Mouse (Mus musculus) layer of hippocampus, postnatal 10 days (tissue): ENCODE results near the gene Atp8a2. TPM values are rescaled to one million over a fixed set of nuclear protein-coding genes. Genes with fewer than 3 reads are reported as not detected.
"Not testable (repeated sequence)": the region's sequence is repeated elsewhere in the genome, so short reads cannot be mapped to it uniquely, and the experiment has no call there.

ENCODE experiments used
- DNase-seq, 2 experiments: peaks; one replicate each; pipeline ENCODE4 v3.0.0; 2021; ENCODE audit warnings: low spot score in 2 of 2
- total RNA-seq, 2 experiments: library from RNA; stranded (reverse); gene quantifications; 2 replicates each; pipeline ENCODE4 v1.2.3; 2021

The Atp8a2 gene
- total RNA-seq, 2 experiments from 2014 or later: 61.5 to 72.0 TPM

GRCm38 (mm10) chr14:60027139-60027538 lies 169.8 kb downstream of the Atp8a2 start:
- DNase-seq: no peak

- DNase-seq: peak; percentile 38 to 56
Measured at GRCm38 (mm10) chr14:60026647-60027046, 170.3 kb downstream of the Atp8a2 start.

GRCm38 (mm10) chr14:60015891-60016290 lies 181.1 kb downstream of the Atp8a2 start:
- peak; percentile 90 to 91 for DNase-seq

GRCm38 (mm10) chr14:60001801-60002200 lies 195.2 kb downstream of the Atp8a2 start:
- no peak for DNase-seq

GRCm38 (mm10) chr14:59988860-59989259 lies 208.1 kb downstream of the Atp8a2 start:
- DNase-seq: no peak

- no peak for DNase-seq
Measured at GRCm38 (mm10) chr14:59987975-59988374, 209.0 kb downstream of the Atp8a2 start.

- DNase-seq: no peak
Measured at GRCm38 (mm10) chr14:59978007-59978406, 219.0 kb downstream of the Atp8a2 start.

GRCm38 (mm10) chr14:59971221-59971730 lies 225.7 kb downstream of the Atp8a2 start:
- DNase-seq: no peak

GRCm38 (mm10) chr14:59969485-59970134 lies 227.4 kb downstream of the Atp8a2 start:
- DNase-seq: peak; percentile 17 to 23

DNA sequence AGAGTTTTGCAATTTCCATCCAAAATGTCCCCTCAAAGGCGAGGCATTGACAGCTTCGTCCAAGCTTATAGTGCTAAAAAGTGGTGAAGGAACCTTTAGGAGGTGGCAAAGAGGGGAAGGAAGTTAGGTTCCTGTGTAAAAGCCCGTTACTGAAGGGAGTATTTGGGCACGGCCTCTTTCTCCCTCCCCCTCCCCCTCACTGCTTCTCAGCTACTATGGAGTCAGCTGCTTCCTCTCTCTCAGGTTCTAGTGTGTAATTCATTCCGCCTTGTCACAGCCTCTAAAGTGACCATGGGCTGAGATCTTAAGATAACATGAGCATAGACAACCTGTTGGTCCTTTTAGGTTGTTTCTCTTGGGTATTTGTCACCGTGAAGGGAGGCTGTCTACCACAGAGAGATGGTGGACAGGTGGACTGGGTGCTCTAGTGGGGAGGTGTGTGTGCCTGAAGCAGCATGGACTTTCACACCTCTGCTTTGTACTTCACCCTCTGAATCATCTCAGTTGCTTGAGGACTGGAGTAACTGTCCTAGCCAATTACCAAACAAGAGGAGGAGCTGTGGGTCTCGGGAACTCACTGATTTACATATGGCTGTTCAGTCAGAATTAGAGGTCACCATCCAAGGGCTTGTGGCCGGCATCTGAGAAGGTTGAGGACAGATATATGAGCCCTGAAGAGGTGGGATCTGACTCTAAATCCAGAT lies 229.0 kb downstream of the Atp8a2 start:
- no peak for DNase-seq

DNA sequence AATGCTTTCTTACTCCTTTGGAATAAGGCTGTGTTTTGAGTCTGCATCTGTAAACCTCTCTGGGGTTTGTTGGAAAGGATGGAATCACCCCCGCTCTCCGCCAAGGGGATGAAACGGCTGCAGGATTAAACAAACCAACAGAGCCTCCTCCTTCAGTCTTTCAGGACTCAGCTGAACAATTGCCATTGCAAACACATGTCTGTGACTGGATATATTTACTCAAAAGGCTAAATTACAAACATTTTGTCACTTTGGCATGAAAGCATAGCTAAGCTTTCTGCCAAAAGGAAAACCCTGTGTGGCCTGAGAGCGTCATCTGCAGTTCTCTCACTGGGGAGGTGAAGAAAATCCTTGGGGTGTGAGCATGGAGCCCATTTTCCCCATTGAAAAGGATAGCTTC lies 230.0 kb downstream of the Atp8a2 start:
- DNase-seq: no peak

- no peak for DNase-seq
Measured at GRCm38 (mm10) chr14:59964569-59964968, 232.4 kb downstream of the Atp8a2 start.

GRCm38 (mm10) chr14:59960961-59961360 lies 236.0 kb downstream of the Atp8a2 start:
- no peak for DNase-seq

GRCm38 (mm10) chr14:59960214-59960890 lies 236.6 kb downstream of the Atp8a2 start:
- no peak for DNase-seq

GRCm38 (mm10) chr14:59959723-59960122 lies 237.3 kb downstream of the Atp8a2 start:
- DNase-seq: no peak

- no peak for DNase-seq
Measured at GRCm38 (mm10) chr14:59949983-59950382, 247.0 kb downstream of the Atp8a2 start.

DNA sequence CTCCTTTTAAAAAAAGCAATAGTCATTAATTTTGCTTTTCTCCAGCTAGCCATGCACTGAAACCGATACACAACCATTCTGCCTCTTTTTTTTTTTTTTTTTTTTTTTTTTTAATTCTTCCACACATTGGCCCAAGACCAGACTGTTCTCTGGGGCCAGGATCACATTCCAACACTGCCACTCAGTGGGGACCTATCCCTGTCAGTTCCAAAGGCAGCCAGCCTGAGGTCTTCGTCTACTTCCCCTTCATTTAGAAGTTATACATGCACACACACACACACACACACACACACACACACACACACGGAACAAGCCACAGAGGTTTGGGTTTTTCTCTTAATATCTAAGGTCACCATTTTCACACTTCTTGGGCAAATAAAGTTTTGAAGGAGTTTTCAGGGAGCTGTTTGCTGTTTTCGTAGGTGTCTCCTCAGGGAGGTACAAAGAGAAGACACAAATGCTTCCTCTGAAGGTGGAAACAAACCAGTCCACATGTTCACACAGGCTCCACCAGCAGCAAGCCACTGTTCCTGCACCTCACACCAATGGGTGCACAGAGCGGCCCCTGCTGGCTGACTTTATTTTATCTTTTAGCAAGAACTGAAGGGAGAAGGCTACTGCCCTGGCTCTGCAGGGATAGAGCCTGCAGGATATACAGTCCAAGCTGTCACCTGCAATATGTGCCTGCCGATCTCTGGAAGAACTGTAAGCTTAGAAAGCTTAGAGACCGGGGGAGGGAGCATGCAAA lies 253.9 kb downstream of the Atp8a2 start:
- DNase-seq: peak; percentile 89 to 91

DNA sequence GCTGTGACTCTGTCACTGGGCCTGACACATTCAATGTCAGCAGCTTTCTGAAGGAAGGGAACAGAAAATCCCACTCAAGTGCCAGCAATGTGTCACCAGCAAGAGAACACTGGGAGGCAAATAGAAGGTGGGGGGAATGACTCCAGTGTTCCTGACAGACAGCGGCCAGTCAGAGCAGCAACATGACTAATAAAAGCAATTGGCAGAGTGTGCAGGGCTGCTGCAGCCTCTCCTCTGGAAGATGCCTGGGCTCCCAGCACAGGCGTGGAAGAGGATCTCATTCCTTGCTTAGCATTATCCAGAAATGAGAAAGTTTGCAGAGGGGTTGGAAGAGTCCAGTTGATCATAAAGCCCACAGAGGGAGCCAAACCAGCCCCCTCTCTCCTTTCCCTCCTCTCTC lies 254.8 kb downstream of the Atp8a2 start:
- DNase-seq: no peak

- no peak for DNase-seq
Measured at GRCm38 (mm10) chr14:59932355-59932754, 264.6 kb downstream of the Atp8a2 start.

GRCm38 (mm10) chr14:59931412-59932058 lies 265.4 kb downstream of the Atp8a2 start:
- DNase-seq: no peak

- not testable (repeated sequence) for DNase-seq
Measured at GRCm38 (mm10) chr14:59929190-59929589, 267.8 kb downstream of the Atp8a2 start.
